Comparison of ENCODE assay signal across 8 mouse cellular contexts in genomic region chr9:110333896-110334259, GRCm38 (mm10). TPM values are rescaled to one million over a fixed set of nuclear protein-coding genes. Genes with fewer than 3 reads are reported as not detected.
A peak's percentile ranks its signal among the peaks of the same experiment; 100 is the strongest.
DNase-seq lines count a peak whose midpoint lies in the region; ATAC-seq and TF ChIP-seq lines count a peak whose summit lies in the region.

No protein-coding gene starts in this region.

- peak; percentile 10; the same call in 1 of the 2 replicates for ATAC-seq in lung, embryonic 14.5 days (ENCODE audit: insufficient read depth)
- no peak for ATAC-seq in embryonic facial prominence, embryonic 13.5 days (ENCODE audit: insufficient number of reproducible peaks, insufficient read depth, low FRiP score, low TSS enrichment, low read depth)
- ATAC-seq in intestine, embryonic 15.5 days, result 0 out of 2 replicates have a peak, but pooled peaks have one; percentile 18
- ATAC-seq in neural tube, embryonic 12.5 days (ENCODE audit: low FRiP score, low read depth), result peak; percentile 7; the same call in 1 of the 2 replicates

- no peak for DNase-seq in lung, embryonic 14.5 days
- DNase-seq in lung, postnatal 36 days, result no peak
- no peak for DNase-seq in adrenal gland, postnatal 25 days
- no peak for DNase-seq in spleen, postnatal 10 days (ENCODE audit: low spot score in 2 of 2)
- DNase-seq in natural killer cell, adult 2 months (ENCODE audit: low spot score in 2 of 2), result no peak

- no peaks in the 10 kb centered on the region for H3K36me3 ChIP-seq in lung, embryonic 14.5 days (ENCODE audit: insufficient read depth)
- H3K36me3 ChIP-seq in embryonic facial prominence, embryonic 13.5 days, result no peaks in the 10 kb centered on the region
- no peaks in the 10 kb centered on the region for H3K36me3 ChIP-seq in intestine, embryonic 15.5 days
- no peaks in the 10 kb centered on the region for H3K36me3 ChIP-seq in neural tube, embryonic 12.5 days

- H3K4me3 ChIP-seq in lung, embryonic 14.5 days (ENCODE audit: low read depth, low read length), result peak overlapping the region; percentile 80
- H3K4me3 ChIP-seq in embryonic facial prominence, embryonic 13.5 days, result peak overlapping the region; percentile 84
- peak overlapping the region; percentile 87 for H3K4me3 ChIP-seq in intestine, embryonic 15.5 days (replicated peaks)
- peak overlapping the region; percentile 92 for H3K4me3 ChIP-seq in neural tube, embryonic 12.5 days

- no peak overlapping the region for H3K27ac ChIP-seq in lung, embryonic 14.5 days (ENCODE audit: low read depth)
- H3K27ac ChIP-seq in embryonic facial prominence, embryonic 13.5 days, result no peak overlapping the region
- no peak overlapping the region for H3K27ac ChIP-seq in intestine, embryonic 15.5 days
- no peak overlapping the region for H3K27ac ChIP-seq in neural tube, embryonic 12.5 days

- H3K27me3 ChIP-seq in lung, embryonic 14.5 days (ENCODE audit: insufficient read depth, low read length), result no peaks in the 10 kb centered on the region
- no peaks in the 10 kb centered on the region for H3K27me3 ChIP-seq in embryonic facial prominence, embryonic 13.5 days
- no peaks in the 10 kb centered on the region for H3K27me3 ChIP-seq in intestine, embryonic 15.5 days (replicated peaks)
- H3K27me3 ChIP-seq in neural tube, embryonic 12.5 days (replicated peaks), result no peaks in the 10 kb centered on the region

- H3K9ac ChIP-seq in lung, embryonic 14.5 days, result peak overlapping the region; percentile 64
- peak overlapping the region; percentile 81 for H3K9ac ChIP-seq in embryonic facial prominence, embryonic 13.5 days
- H3K9ac ChIP-seq in intestine, embryonic 15.5 days, result peak overlapping the region; percentile 64
- peak overlapping the region; percentile 80 for H3K9ac ChIP-seq in neural tube, embryonic 12.5 days

- no peaks in the 10 kb centered on the region for H3K9me3 ChIP-seq in lung, embryonic 14.5 days (ENCODE audit: low read depth, low read length)
- H3K9me3 ChIP-seq in embryonic facial prominence, embryonic 13.5 days, result no peaks in the 10 kb centered on the region
- no peaks in the 10 kb centered on the region for H3K9me3 ChIP-seq in intestine, embryonic 15.5 days
- H3K9me3 ChIP-seq in neural tube, embryonic 12.5 days, result no peaks in the 10 kb centered on the region

- H3K4me2 ChIP-seq in lung, embryonic 14.5 days, result peak overlapping the region; percentile 91
- H3K4me2 ChIP-seq in embryonic facial prominence, embryonic 13.5 days, result peak overlapping the region; percentile 88
- peak overlapping the region; percentile 83 for H3K4me2 ChIP-seq in intestine, embryonic 15.5 days (replicated peaks)
- H3K4me2 ChIP-seq in neural tube, embryonic 12.5 days (replicated peaks), result peak overlapping the region; percentile 92

- no peak for TF ChIP-seq CTCF in lung, embryonic 14.5 days (IDR thresholded peaks at IDR 0.05; ENCODE audit: low read depth)

- peaks cover 4% of the 10 kb centered on the region; the same call in 1 of the 2 replicates for H3K4me1 ChIP-seq in lung, embryonic 14.5 days (ENCODE audit: insufficient read depth)
- peaks cover 33% of the 10 kb centered on the region for H3K4me1 ChIP-seq in embryonic facial prominence, embryonic 13.5 days
- peaks cover 3% of the 10 kb centered on the region for H3K4me1 ChIP-seq in intestine, embryonic 15.5 days (replicated peaks)
- H3K4me1 ChIP-seq in neural tube, embryonic 12.5 days, result peaks cover 9% of the 10 kb centered on the region; the same call in 1 of the 2 replicates

- WGBS in lung, embryonic 14.5 days, result 7% methylated on average over 12 of the region's 12 CpGs
- 8% methylated on average over 12 of the region's 12 CpGs for WGBS in embryonic facial prominence, embryonic 13.5 days
- WGBS in intestine, embryonic 15.5 days, result 9% methylated on average over 12 of the region's 12 CpGs
- 10% methylated on average over 12 of the region's 12 CpGs for WGBS in neural tube, embryonic 12.5 days

RNA-seq across cellular contexts. Expression of gene Scap, which starts 0.8 kb away (rescaled TPM):
- 29.4 and 32.1 TPM in 2 replicates for polyA plus RNA-seq in lung, embryonic 14.5 days (2014; fragmentation: Nextera tagmentation; extraction: Ambion mirVana)
- polyA plus RNA-seq in embryonic facial prominence, embryonic 13.5 days (2015; fragmentation: Nextera tagmentation; extraction: Ambion mirVana), result 39.7 and 41.6 TPM in 2 replicates
- 29.7 and 31.4 TPM in 2 replicates for polyA plus RNA-seq in intestine, embryonic 15.5 days (2015; fragmentation: Nextera tagmentation; extraction: Ambion mirVana)
- polyA plus RNA-seq in neural tube, embryonic 12.5 days (2016; fragmentation: Nextera tagmentation; extraction: Ambion mirVana), result 40.1 and 43.5 TPM in 2 replicates
- total RNA-seq in adrenal gland, postnatal 25 days (2021), result 92.5 and 151 TPM in 2 replicates

RNA-seq across cellular contexts. Expression of gene Elp6, which starts 28.9 kb away (rescaled TPM):
- 29.8 and 30.8 TPM in 2 replicates for polyA plus RNA-seq in lung, embryonic 14.5 days (2014; fragmentation: Nextera tagmentation; extraction: Ambion mirVana)
- 29.0 and 33.3 TPM in 2 replicates for polyA plus RNA-seq in embryonic facial prominence, embryonic 13.5 days (2015; fragmentation: Nextera tagmentation; extraction: Ambion mirVana)
- 22.0 and 22.3 TPM in 2 replicates for polyA plus RNA-seq in intestine, embryonic 15.5 days (2015; fragmentation: Nextera tagmentation; extraction: Ambion mirVana)
- polyA plus RNA-seq in neural tube, embryonic 12.5 days (2016; fragmentation: Nextera tagmentation; extraction: Ambion mirVana), result 39.9 and 41.2 TPM in 2 replicates
- total RNA-seq in adrenal gland, postnatal 25 days (2021), result 8.1 and 10.1 TPM in 2 replicates
